Mouse (Mus musculus) spleen, adult 2 months (tissue): Measurements from ENCODE around the gene Prkce. TPM values are rescaled to one million over a fixed set of nuclear protein-coding genes. Genes with fewer than 3 reads are reported as not detected.

Source experiments
- DNase-seq, 2 experiments: peaks; one replicate each; pipeline versions ENCODE4 v3.0.0 to v3.0.0-alpha.2; 2012 to 2021; ENCODE audit warnings: low spot score in 2 of 2, low read depth in 1 of 2
- H3K27ac ChIP-seq: fragments of 200-500 bp; 2 replicates; pipeline ENCODE4 v1.5.1; 2012; ENCODE audit warnings: low read length, inconsistent platforms; ENCODE audit not compliant: insufficient read depth
- H3K27me3 ChIP-seq: fragments of 200-500 bp; 2 replicates; pipeline ENCODE4 v1.6.1; 2012; ENCODE audit warnings: mild to moderate bottlenecking, moderate library complexity, low read length, inconsistent platforms; ENCODE audit not compliant: control insufficient read depth, insufficient read depth
- H3K36me3 ChIP-seq: fragments of 200-500 bp; 2 replicates; pipeline ENCODE4 v1.6.1; 2012; ENCODE audit warnings: mild to moderate bottlenecking, low read length, inconsistent platforms; ENCODE audit not compliant: control insufficient read depth, insufficient read depth
- H3K4me1 ChIP-seq: fragments of 200-500 bp; 2 replicates; pipeline ENCODE4 v1.6.1; 2011; ENCODE audit warnings: inconsistent platforms; ENCODE audit not compliant: control insufficient read depth, insufficient read depth, insufficient read length
- H3K4me3 ChIP-seq: fragments of 200-500 bp; 2 replicates; pipeline ENCODE4 v1.5.1; 2011; ENCODE audit warnings: mild to moderate bottlenecking, inconsistent platforms; ENCODE audit not compliant: insufficient read depth, insufficient read length; ENCODE audit errors: extremely low read depth
- CTCF ChIP-seq: fragments of 200-500 bp; IDR thresholded peaks from 2 replicates; pipeline ENCODE4 v1.5.1; 2011; ENCODE audit warnings: mild to moderate bottlenecking, inconsistent platforms; ENCODE audit not compliant: insufficient read depth, insufficient read length, insufficient replicate concordance; ENCODE audit errors: extremely low read depth
- POLR2A ChIP-seq: fragments of 200-500 bp; IDR thresholded peaks from 2 replicates; pipeline ENCODE4 v1.6.1; 2011; ENCODE audit warnings: low read depth, low read length, inconsistent platforms
- WGBS: fragments of 180-500 bp; shearing (Covaris S2); methylation state at CpG from one replicate; pipeline ENCODE4 v1.1.7; 2018; 5-methylcytosine and 5-hydroxymethylcytosine counted together
- polyA plus RNA-seq: library from polyadenylated mRNA; depleted of rRNA; stranded (reverse); fragments of >200 nt; gene quantifications from 2 replicates; pipeline ENCODE4 v1.2.3, GENCODE M21; 2012

The Prkce gene
- polyA plus RNA-seq, 1 experiment = 4.8 TPM

DNA sequence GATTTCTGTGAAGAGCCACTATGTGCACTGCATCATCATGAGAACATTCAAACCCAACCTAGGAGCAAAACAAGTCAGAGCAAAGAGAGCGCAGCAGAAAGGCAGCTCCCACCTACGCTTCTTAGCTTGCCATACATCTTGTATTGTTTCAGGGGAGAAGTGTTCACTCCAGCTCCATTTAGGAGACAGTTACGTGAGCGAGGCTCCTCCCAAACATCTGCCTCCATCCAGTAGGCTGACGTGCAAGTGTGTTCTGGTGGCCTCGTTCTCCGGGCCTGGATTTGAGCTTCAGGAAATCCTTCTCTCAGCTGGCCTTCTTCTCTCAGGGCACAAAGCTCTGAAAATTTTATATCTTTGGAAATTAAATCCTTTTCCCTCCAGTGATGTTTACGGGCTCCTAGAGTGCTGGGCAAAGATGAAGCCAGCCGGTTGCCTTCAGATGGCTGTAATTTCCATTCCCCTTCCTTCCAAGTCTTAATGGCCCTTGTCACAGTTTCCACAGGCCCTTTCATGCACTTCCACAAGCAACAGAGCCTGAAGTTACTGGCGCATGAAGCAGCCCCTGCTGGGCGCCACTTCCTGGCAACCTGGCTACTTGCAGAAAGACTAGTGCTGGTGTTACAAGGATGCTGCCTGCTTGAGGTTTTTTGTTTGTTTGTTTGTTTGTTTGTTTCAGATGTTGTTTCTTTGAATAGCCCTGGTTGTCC is 237.4 kb downstream of the Prkce start:
- H3K4me1 ChIP-seq = no peaks in the 10 kb centered on the region
- no peaks in the 10 kb centered on the region; the same call in 1 of the 2 replicates for H3K36me3 ChIP-seq
- no peaks in the 10 kb centered on the region for H3K27me3 ChIP-seq
- 93% methylated on average over 11 of the region's 11 CpGs for WGBS
- no peak overlapping the region for H3K4me3 ChIP-seq
- no peak for DNase-seq
- no peak for TF ChIP-seq POLR2A
- TF ChIP-seq CTCF = no peak
- H3K27ac ChIP-seq = no peak overlapping the region

DNA sequence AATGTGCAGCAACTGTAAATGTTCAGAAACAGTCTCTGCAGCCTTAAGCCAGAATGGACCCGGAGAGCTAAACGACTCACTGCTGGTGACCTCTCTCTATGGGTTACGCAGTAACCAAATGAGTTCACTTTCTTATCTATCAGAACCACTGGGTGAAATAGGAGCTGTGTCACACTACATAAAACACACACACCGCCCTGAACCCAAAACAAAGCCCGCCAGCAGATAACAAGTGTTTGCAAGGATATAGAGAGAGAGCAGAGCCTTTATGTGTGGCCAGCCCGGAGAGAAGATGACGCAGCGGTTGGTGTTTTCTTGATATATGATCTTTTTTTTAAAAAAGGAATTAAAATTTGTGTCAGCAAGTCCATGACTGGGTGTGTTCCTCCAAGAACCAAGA is 238.1 kb downstream of the Prkce start:
- TF ChIP-seq CTCF = no peak
- H3K27ac ChIP-seq = no peak overlapping the region
- H3K36me3 ChIP-seq = no peaks in the 10 kb centered on the region; the same call in 1 of the 2 replicates
- DNase-seq = no peak
- no peaks in the 10 kb centered on the region for H3K27me3 ChIP-seq
- no peaks in the 10 kb centered on the region for H3K4me1 ChIP-seq
- no peak overlapping the region for H3K4me3 ChIP-seq
- WGBS = 84% methylated on average over 8 of the region's 8 CpGs

DNA sequence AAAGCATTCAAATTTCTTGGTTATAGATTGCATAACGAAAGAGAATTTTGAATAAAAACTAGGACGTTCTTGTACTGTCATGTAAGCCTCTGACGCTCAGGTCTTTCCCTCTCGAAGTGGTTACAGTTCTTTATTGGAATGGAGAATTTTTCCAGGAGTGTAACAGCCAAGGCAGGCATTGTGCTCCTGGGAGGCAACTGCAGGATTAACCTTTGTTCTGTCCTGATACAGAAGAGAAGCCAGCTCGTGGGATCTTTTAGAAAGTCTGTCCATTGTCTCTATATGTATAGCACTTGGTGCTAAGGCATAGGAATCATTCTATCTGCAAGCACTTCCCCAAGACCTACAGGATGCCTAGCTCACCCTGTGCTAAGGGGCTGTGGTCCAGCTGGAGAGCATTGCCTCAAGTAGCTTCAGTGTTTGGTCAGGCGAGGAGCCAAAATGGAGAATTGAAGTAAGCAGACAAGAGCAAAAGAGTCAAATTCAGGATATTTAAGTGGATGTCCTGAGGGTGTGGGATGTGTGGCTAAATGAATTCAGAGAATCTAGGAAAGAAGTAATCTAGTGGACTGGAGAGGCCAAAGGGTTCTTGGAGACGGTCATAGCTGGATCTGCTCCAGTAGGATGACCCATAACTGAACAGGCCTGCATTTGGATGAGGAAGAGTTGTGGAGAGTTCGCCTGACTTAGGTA is 240.5 kb downstream of the Prkce start:
- no peak overlapping the region for H3K4me3 ChIP-seq
- H3K27me3 ChIP-seq = no peaks in the 10 kb centered on the region
- H3K4me1 ChIP-seq = no peaks in the 10 kb centered on the region
- no peaks in the 10 kb centered on the region for H3K36me3 ChIP-seq
- no peak for DNase-seq
- WGBS = 91% methylated on average over 8 of the region's 8 CpGs
- no peak for TF ChIP-seq POLR2A
- no peak for TF ChIP-seq CTCF
- H3K27ac ChIP-seq = no peak overlapping the region

DNA sequence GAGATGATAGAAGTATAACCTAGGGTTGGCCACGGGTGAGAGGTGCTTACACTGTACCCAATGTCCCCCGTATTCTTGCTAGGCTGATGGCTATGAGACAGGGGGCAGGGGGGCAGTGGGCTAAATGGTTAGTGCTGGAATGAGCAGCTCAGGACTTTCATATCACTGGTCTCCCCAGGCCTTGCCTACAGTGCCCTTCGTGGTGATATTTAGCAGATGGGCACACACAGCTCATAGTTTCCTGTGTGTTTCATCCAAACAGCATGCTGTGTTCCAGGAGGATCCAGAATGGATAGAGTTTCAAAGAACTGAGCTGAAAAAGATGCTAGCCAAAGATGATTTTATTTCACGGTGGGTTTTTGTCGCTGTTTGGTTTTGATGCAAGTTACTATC is 241.0 kb downstream of the Prkce start:
- H3K36me3 ChIP-seq = no peaks in the 10 kb centered on the region
- H3K27me3 ChIP-seq = no peaks in the 10 kb centered on the region
- no peaks in the 10 kb centered on the region for H3K4me1 ChIP-seq
- no peak for TF ChIP-seq POLR2A
- no peak for TF ChIP-seq CTCF
- no peak overlapping the region for H3K4me3 ChIP-seq
- no peak for DNase-seq
- H3K27ac ChIP-seq = no peak overlapping the region
- whole genome bisulfite sequencing = 86% methylated on average over 5 of the region's 5 CpGs

DNA sequence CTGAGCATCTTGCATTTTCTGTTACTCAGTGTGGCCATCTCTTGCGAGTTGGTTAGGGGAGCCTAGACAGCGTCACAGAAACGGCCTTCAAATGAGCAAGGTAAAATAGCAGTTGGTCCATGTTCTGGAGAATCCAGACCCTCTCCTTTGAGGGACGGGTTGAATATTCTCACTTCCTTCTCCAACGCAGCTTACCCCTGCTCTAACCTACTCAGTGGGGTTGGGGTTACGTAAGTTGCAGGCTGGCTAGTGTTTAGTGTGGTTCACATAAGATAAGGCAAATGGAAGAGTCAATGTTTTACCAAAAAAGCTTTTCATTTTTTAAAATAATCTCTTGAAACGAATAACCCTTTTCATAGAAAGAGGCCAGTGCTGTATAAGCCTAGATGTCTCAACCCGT is 241.9 kb downstream of the Prkce start:
- Histone ChIP-seq H3K4me3 (no peak overlapping the region), H3K4me1 (no peaks in the 10 kb centered on the region), H3K27ac (no peak overlapping the region), H3K27me3 (no peaks in the 10 kb centered on the region), H3K36me3 (no peaks in the 10 kb centered on the region)
- 77% methylated on average over 8 of the region's 8 CpGs for WGBS
- TF ChIP-seq CTCF (no peak), POLR2A (no peak)
- DNase-seq = no peak

DNA sequence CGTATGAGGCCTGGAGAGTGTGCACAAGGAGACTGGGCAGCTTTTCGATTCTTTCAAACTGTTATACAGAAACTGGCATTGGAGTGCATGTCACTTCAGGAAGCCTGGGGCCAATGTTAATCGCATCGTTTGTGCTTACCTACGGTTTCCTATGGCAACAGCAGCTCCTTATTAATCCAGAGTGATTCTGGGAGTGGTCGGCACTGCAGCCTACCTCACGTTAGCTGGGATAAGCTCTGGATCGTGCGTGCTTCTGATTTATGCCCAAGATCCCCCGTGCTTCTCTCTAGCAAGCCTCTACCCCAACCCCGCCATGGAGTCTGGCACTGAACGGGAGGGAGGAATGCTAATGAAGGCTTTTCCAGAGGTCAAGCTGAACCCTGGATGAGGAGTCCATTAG is 242.9 kb downstream of the Prkce start:
- Histone ChIP-seq H3K4me3 (no peak overlapping the region), H3K27ac (no peak overlapping the region), H3K36me3 (no peaks in the 10 kb centered on the region), H3K4me1 (no peaks in the 10 kb centered on the region), H3K27me3 (no peaks in the 10 kb centered on the region)
- TF ChIP-seq CTCF (no peak), POLR2A (no peak)
- no peak for DNase-seq
- 91% methylated on average over 12 of the region's 12 CpGs for WGBS

DNA sequence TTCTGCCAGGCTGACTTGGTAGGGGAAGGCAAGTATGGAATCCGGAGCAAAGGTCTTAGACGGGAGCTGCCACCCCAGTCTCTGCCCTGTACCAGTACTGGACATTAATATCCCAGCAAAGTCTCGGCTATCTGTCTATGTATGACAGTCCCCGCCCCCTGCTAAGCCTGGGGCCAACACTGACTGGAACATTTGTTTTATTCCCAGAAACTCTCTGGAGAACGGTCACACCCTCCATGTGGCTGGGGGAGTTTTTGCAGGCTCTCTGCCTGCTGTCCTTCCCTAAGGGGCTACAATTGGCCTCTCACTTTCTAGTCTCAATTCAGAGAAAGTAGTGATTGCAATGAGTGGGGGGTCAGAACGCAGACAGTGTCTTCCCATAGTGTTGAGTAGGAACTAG is 244.6 kb downstream of the Prkce start:
- H3K36me3 ChIP-seq = no peaks in the 10 kb centered on the region
- DNase-seq = no peak
- H3K4me1 ChIP-seq = no peaks in the 10 kb centered on the region
- H3K27ac ChIP-seq = no peak overlapping the region
- no peak for TF ChIP-seq POLR2A
- TF ChIP-seq CTCF = no peak
- WGBS = 90% methylated on average over 6 of the region's 6 CpGs
- H3K4me3 ChIP-seq = no peak overlapping the region
- no peaks in the 10 kb centered on the region for H3K27me3 ChIP-seq
